Mouse (Mus musculus): Measurements from ENCODE around the gene Efr3b. TPM values are rescaled to one million over a fixed set of nuclear protein-coding genes. Genes with fewer than 3 reads are reported as not detected.

The Efr3b gene
- total and polyA plus RNA-seq, 2 experiments from 2014 or later, result 25.5 to 86.6 TPM

DNA sequence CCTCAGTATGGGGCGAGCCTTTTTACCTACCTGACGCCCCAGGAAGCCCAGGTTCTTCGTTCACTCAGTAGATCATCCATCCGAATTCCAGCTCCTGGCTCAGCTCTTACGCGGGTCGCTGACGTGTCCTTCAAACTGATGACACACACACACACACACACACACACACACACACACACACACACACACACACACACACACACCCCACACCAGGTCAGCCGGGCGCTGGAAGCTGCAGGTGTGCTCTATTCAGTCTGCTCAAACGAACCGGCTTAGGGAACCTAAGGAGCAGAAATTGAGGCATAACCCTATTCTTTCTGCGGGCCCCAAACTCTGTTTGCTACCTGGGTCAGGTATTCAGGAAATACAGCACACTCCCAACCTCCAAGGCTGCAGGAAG lies 331 bp upstream of the Efr3b start:
- peak overlapping the region; percentile 68 for H3K4me2 ChIP-seq (ENCODE audit: low read depth)
- WGBS, result 3% methylated on average over 12 of the region's 13 CpGs
- no peak for DNase-seq
- peaks cover 10% of the 10 kb centered on the region for H3K4me1 ChIP-seq (ENCODE audit: insufficient read depth)
- H3K4me3 ChIP-seq (ENCODE audit: low read depth, low read length), result peak overlapping the region; percentile 88
- no peaks in the 10 kb centered on the region for H3K27me3 ChIP-seq (ENCODE audit: insufficient read depth, low read length)
- H3K36me3 ChIP-seq (ENCODE audit: insufficient read depth), result no peaks in the 10 kb centered on the region
- ATAC-seq, result no peak
- H3K9me3 ChIP-seq (ENCODE audit: low read length), result no peaks in the 10 kb centered on the region
- peak overlapping the region; percentile 87 for H3K9ac ChIP-seq
- peak overlapping the region; percentile 81 for H3K27ac ChIP-seq (ENCODE audit: low read depth, low read length)
- TF ChIP-seq CTCF (IDR thresholded peaks at IDR 0.05; ENCODE audit: low read depth), result no peak

DNA sequence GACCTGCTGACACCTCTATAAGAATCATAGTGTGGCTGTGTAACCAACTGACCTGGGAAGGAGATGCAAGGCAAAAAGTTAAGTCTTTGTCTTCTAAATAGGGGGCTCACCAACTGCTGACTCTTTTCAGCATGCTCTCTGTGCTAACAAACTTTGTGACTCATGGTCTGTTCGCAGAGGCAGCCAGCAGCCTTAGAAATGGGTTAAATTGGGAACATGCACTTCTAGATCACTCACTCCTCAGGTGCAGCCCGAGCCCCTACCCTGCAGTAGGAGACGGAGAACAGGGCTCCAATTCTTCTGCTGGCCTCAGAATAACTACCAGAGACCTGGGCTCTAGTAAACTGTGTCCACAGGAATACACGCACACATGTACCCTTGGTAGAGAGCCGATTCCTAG lies 1.2 kb downstream of the Efr3b start:
- WGBS, result 15% methylated on average over 5 of the region's 5 CpGs
- no peak for TF ChIP-seq CTCF (IDR thresholded peaks at IDR 0.05; ENCODE audit: low read depth)
- Histone ChIP-seq H3K27ac (ENCODE audit: low read depth, low read length) (no peak overlapping the region; the same call in 1 of the 2 replicates), H3K9ac (peak overlapping the region; percentile 87), H3K4me3 (ENCODE audit: low read depth, low read length) (peak overlapping the region; percentile 88), H3K4me1 (ENCODE audit: insufficient read depth) (peaks cover 10% of the 10 kb centered on the region), H3K9me3 (ENCODE audit: low read length) (no peaks in the 10 kb centered on the region), H3K27me3 (ENCODE audit: insufficient read depth, low read length) (no peaks in the 10 kb centered on the region), H3K4me2 (ENCODE audit: low read depth) (peak overlapping the region; percentile 68), H3K36me3 (ENCODE audit: insufficient read depth) (no peaks in the 10 kb centered on the region)
- ATAC-seq (no peak), DNase-seq (no peak)

DNA sequence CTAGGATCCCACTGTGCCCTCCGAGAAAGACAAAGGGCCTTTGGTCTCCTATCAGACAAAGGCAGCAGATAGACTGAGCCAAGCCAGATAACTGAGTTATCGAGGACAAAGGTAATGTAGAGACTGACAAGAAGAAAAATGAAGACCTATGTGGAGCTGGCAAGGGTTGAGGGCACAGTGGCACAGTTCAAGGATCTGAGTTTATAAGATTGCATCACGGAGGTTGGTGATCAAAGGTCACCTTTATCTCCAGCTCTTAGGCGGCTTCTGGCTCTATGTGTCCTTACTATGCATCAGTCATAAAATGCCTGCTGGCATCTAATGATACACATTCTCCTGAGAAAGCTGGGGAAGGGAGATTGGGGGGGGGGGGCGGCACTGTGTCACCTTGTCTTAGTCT lies 2.6 kb downstream of the Efr3b start:
- ATAC-seq (no peak), DNase-seq (no peak)
- WGBS, result 95% methylated on average over 5 of the region's 5 CpGs
- no peak for TF ChIP-seq CTCF (IDR thresholded peaks at IDR 0.05; ENCODE audit: low read depth)
- no peaks in the 10 kb centered on the region for H3K9me3 ChIP-seq (ENCODE audit: low read length)
- H3K4me3 ChIP-seq (ENCODE audit: low read depth, low read length), result no peak overlapping the region
- no peaks in the 10 kb centered on the region for H3K27me3 ChIP-seq (ENCODE audit: insufficient read depth, low read length)
- H3K4me2 ChIP-seq (ENCODE audit: low read depth), result no peak overlapping the region
- no peak overlapping the region for H3K9ac ChIP-seq
- H3K36me3 ChIP-seq (ENCODE audit: insufficient read depth), result no peaks in the 10 kb centered on the region
- H3K4me1 ChIP-seq (ENCODE audit: insufficient read depth), result peaks cover 10% of the 10 kb centered on the region
- no peak overlapping the region for H3K27ac ChIP-seq (ENCODE audit: low read depth, low read length)

DNA sequence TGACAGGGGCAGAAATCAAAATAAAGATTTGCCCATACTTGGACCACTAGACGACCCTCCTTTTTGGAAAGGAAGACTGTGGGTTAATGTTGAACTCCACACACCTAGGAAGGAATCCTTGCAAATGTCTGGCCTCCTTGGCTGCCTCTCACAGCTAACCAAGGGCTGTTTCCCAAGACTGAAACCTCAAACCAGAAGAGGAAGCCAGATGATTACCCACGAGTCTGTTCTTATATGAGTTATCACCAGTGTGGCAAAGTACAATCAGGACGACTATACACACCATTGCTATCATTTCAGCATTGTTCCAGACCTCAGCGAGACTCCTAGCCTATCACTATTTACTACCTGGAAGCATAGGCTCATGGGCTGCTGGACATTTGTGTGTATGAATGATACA lies 9.7 kb downstream of the Efr3b start:
- Histone ChIP-seq H3K4me3 (ENCODE audit: low read depth, low read length) (no peak overlapping the region), H3K36me3 (ENCODE audit: insufficient read depth) (no peaks in the 10 kb centered on the region), H3K9ac (no peak overlapping the region), H3K9me3 (ENCODE audit: low read length) (no peaks in the 10 kb centered on the region), H3K4me2 (ENCODE audit: low read depth) (no peak overlapping the region), H3K27ac (ENCODE audit: low read depth, low read length) (no peak overlapping the region), H3K4me1 (ENCODE audit: insufficient read depth) (no peaks in the 10 kb centered on the region), H3K27me3 (ENCODE audit: insufficient read depth, low read length) (no peaks in the 10 kb centered on the region)
- no peak for TF ChIP-seq CTCF (IDR thresholded peaks at IDR 0.05; ENCODE audit: low read depth)
- WGBS, result 81% methylated on average over 4 of the region's 4 CpGs
- DNase-seq (no peak), ATAC-seq (no peak)

DNA sequence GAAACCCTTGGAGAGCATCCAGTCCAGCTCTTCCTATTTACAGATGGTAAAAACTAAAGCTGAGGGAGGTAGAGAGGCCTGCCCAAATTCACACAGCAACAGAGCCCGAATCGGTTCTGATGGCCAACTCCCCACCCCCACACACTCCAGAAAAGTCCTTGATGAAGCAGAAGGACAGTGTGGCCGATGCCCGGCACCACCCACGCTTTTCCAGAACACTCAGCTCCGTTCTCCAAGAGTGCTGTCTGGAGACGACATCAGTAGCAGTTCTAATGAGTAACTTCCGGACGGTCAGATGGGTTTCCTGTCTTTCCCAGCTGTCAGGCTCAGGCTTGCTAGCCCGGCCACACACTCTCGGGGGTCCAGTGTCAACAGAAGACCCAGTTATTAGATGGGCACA lies 10.2 kb downstream of the Efr3b start:
- whole genome bisulfite sequencing, result 85% methylated on average over 11 of the region's 11 CpGs
- TF ChIP-seq CTCF (IDR thresholded peaks at IDR 0.05; ENCODE audit: low read depth), result no peak

DNA sequence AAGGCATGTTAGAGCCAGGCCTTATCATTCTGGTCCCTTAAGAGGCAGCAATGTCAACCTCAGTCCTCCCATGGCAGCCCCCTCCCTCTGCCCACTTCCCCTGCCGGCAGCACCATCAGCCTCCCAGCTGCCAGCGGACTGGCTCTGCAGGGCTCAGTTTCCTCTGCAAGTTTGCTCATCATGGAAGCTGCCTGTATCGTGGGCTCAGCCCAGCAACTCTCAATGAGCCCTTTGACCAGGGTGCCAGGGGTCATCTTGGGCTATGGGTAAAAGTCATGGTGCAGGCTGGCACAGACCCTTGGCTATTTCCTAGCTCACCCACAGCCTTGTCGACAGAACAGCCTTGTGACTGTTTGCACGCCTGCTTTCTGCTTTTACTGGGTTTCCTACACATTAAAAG lies 14.4 kb downstream of the Efr3b start:
- no peak overlapping the region for H3K4me3 ChIP-seq (ENCODE audit: low read depth, low read length)
- no peak overlapping the region for H3K4me2 ChIP-seq (ENCODE audit: low read depth)
- H3K27me3 ChIP-seq (ENCODE audit: insufficient read depth, low read length), result no peaks in the 10 kb centered on the region
- no peak overlapping the region for H3K27ac ChIP-seq (ENCODE audit: low read depth, low read length)
- H3K36me3 ChIP-seq (ENCODE audit: insufficient read depth), result no peaks in the 10 kb centered on the region
- WGBS, result 83% methylated on average over 5 of the region's 5 CpGs
- no peak overlapping the region for H3K9ac ChIP-seq
- no peak for TF ChIP-seq CTCF (IDR thresholded peaks at IDR 0.05; ENCODE audit: low read depth)
- no peak for DNase-seq
- H3K9me3 ChIP-seq (ENCODE audit: low read length), result no peaks in the 10 kb centered on the region
- no peak for ATAC-seq
- H3K4me1 ChIP-seq (ENCODE audit: insufficient read depth), result no peaks in the 10 kb centered on the region

More for the DNA sequence above, 10.2 kb downstream of the Efr3b start:
- Histone ChIP-seq H3K4me2 (ENCODE audit: low read depth) (no peak overlapping the region), H3K9ac (no peak overlapping the region), H3K4me1 (ENCODE audit: insufficient read depth) (no peaks in the 10 kb centered on the region), H3K27ac (ENCODE audit: low read depth, low read length) (no peak overlapping the region), H3K4me3 (ENCODE audit: low read depth, low read length) (no peak overlapping the region), H3K36me3 (ENCODE audit: insufficient read depth) (no peaks in the 10 kb centered on the region), H3K27me3 (ENCODE audit: insufficient read depth, low read length) (no peaks in the 10 kb centered on the region), H3K9me3 (ENCODE audit: low read length) (no peaks in the 10 kb centered on the region)
- ATAC-seq (no peak), DNase-seq (no peak)

DNA sequence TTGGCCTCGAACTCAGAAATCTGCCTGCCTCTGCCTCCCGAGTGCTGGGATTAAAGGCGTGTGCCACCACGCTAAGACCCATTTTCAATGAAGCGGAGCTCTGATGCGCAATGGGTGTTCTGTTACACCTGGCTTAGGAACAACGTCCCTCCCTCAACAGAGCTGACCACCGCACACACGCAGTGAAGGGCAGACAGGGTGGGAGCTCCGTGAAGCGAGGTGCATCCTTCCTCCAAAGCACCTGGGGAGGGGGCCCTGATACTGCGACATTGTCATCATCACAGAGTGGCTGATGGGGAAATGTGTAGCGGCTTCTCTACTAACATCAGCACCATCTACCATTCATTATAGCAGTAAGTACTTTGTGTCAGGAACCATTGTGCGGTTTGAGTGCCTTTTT lies 15.2 kb downstream of the Efr3b start:
- H3K4me1 ChIP-seq (ENCODE audit: insufficient read depth), result no peaks in the 10 kb centered on the region
- no peaks in the 10 kb centered on the region for H3K27me3 ChIP-seq (ENCODE audit: insufficient read depth, low read length)
- TF ChIP-seq CTCF (IDR thresholded peaks at IDR 0.05; ENCODE audit: low read depth), result no peak
- H3K9me3 ChIP-seq (ENCODE audit: low read length), result no peaks in the 10 kb centered on the region
- no peak overlapping the region for H3K4me2 ChIP-seq (ENCODE audit: low read depth)
- H3K4me3 ChIP-seq (ENCODE audit: low read depth, low read length), result no peak overlapping the region
- H3K36me3 ChIP-seq (ENCODE audit: insufficient read depth), result no peaks in the 10 kb centered on the region
- H3K9ac ChIP-seq, result no peak overlapping the region
- no peak overlapping the region for H3K27ac ChIP-seq (ENCODE audit: low read depth, low read length)
- ATAC-seq (no peak), DNase-seq (no peak)
- 95% methylated on average over 14 of the region's 14 CpGs for WGBS

DNA sequence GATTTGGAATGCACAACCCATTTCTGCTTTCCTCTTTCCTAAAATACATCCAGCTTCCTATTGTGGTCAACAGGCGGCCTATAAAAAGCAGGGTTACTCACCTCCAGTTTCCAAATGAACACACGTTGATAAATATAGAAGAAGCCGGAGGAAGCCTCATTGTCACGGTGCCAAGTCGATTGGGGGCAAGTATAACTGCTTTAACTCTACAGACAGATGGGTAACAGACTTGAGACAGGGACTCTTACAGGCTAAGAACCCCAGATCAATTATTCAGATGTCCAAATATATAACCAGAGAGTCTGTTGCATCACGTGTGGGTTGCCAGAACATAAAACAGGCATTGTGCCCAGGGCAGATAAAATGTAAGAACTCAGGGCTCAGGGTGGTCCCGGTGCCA lies 15.9 kb downstream of the Efr3b start:
- Histone ChIP-seq H3K9me3 (ENCODE audit: low read length) (no peaks in the 10 kb centered on the region), H3K4me3 (ENCODE audit: low read depth, low read length) (no peak overlapping the region), H3K27ac (ENCODE audit: low read depth, low read length) (no peak overlapping the region), H3K27me3 (ENCODE audit: insufficient read depth, low read length) (no peaks in the 10 kb centered on the region), H3K4me1 (ENCODE audit: insufficient read depth) (no peaks in the 10 kb centered on the region), H3K36me3 (ENCODE audit: insufficient read depth) (no peaks in the 10 kb centered on the region), H3K9ac (no peak overlapping the region), H3K4me2 (ENCODE audit: low read depth) (no peak overlapping the region)
- DNase-seq (peak; percentile 42), ATAC-seq (peak; percentile 43)
- no peak for TF ChIP-seq CTCF (IDR thresholded peaks at IDR 0.05; ENCODE audit: low read depth)
- 60% methylated on average over 7 of the region's 7 CpGs for WGBS
